Mouse (Mus musculus) intestine, embryonic 14.5 days (tissue): ENCODE data around the gene Cdc14b. TPM values are rescaled to one million over a fixed set of nuclear protein-coding genes. Genes with fewer than 3 reads are reported as not detected.
A peak's percentile ranks its signal among the peaks of the same experiment; 100 is the strongest.

ENCODE experiments used
- ATAC-seq: fragments of 200-750 bp; cut with Nextera tagmentation; replicated peaks from 2 replicates; pipeline ENCODE4 v1.8.0; 2017; ENCODE audit warnings: low read depth, moderate number of reproducible peaks, moderate TSS enrichment, moderate library complexity; ENCODE audit not compliant: low FRiP score, low TSS enrichment
- DNase-seq: peaks from one replicate; pipeline ENCODE4 v3.0.0-alpha.2; 2018; ENCODE audit warnings: low spot score
- H3K27ac ChIP-seq: fragments of 300-500 bp; sonication (generic); 2 replicates; pipeline ENCODE4 v1.5.1; 2014; ENCODE audit warnings: low read depth, mild to moderate bottlenecking, control low read depth
- H3K27me3 ChIP-seq: fragments of 300-500 bp; sonication (generic); replicated peaks from 2 replicates; pipeline ENCODE4 v1.6.1; 2014; ENCODE audit warnings: low read length, control low read depth; ENCODE audit not compliant: control insufficient read depth, insufficient read depth
- H3K36me3 ChIP-seq: fragments of 300-500 bp; sonication (generic); 2 replicates; pipeline ENCODE4 v1.6.1; 2014; ENCODE audit warnings: low read length, control low read depth; ENCODE audit not compliant: control insufficient read depth, insufficient read depth
- H3K4me1 ChIP-seq: fragments of 300-500 bp; sonication (generic); replicated peaks from 2 replicates; pipeline ENCODE4 v1.6.1; 2014; ENCODE audit warnings: low read length, control low read depth, mixed read lengths; ENCODE audit not compliant: control insufficient read depth, insufficient read depth
- H3K4me2 ChIP-seq: fragments of 300-500 bp; sonication (generic); 2 replicates; pipeline ENCODE4 v1.6.1; 2014; ENCODE audit warnings: low read length
- H3K4me3 ChIP-seq: fragments of 300-500 bp; sonication (generic); 2 replicates; pipeline ENCODE4 v1.5.1; 2014; ENCODE audit warnings: low read depth, low read length, control low read depth, mixed read lengths
- H3K9ac ChIP-seq: fragments of 300-500 bp; sonication (generic); 2 replicates; pipeline ENCODE4 v1.6.1; 2014; ENCODE audit warnings: mild to moderate bottlenecking, low read length
- H3K9me3 ChIP-seq: fragments of 300-500 bp; sonication (generic); 2 replicates; pipeline ENCODE4 v1.6.1; 2016; ENCODE audit warnings: low read length, control low read depth; ENCODE audit not compliant: control insufficient read depth
- WGBS: fragments of 180-500 bp; shearing (Covaris S2); extraction: QIAGEN DNeasy Blood & Tissue Kit; methylation state at CpG from one replicate; pipeline ENCODE4 v1.1.7; 2014; 5-methylcytosine and 5-hydroxymethylcytosine counted together
- polyA plus RNA-seq: library from polyadenylated mRNA; unstranded; fragments of >200 nt; fragmentation: Nextera tagmentation; extraction: Ambion mirVana; gene quantifications from 2 replicates; pipeline ENCODE4 v1.2.1, GENCODE M21; 2014

Gene Cdc14b
- polyA plus RNA-seq, 1 experiment from 2014 or later, result 19.2 TPM

- H3K9ac ChIP-seq, result no peak overlapping the region
- no peaks in the 10 kb centered on the region for H3K36me3 ChIP-seq
- H3K27me3 ChIP-seq, result no peaks in the 10 kb centered on the region
- ATAC-seq (no peak), DNase-seq (no peak)
- 39% methylated on average over 1 of the region's 1 CpGs for WGBS
- H3K9me3 ChIP-seq, result no peaks in the 10 kb centered on the region
- H3K4me2 ChIP-seq, result no peak overlapping the region
- no peak overlapping the region for H3K27ac ChIP-seq
- H3K4me1 ChIP-seq, result no peaks in the 10 kb centered on the region
- no peak overlapping the region for H3K4me3 ChIP-seq
Measured at GRCm38 (mm10) chr13:64250363-64250762, 24.7 kb downstream of the Cdc14b start.

GRCm38 (mm10) chr13:64248775-64249524, 26.1 kb downstream of the Cdc14b start:
- Histone ChIP-seq H3K4me2 (peak overlapping the region; percentile 98), H3K4me1 (no peaks in the 10 kb centered on the region), H3K4me3 (peak overlapping the region; percentile 53), H3K9me3 (no peaks in the 10 kb centered on the region), H3K36me3 (no peaks in the 10 kb centered on the region), H3K27ac (no peak overlapping the region), H3K27me3 (no peaks in the 10 kb centered on the region), H3K9ac (peak overlapping the region; percentile 64)
- DNase-seq, result peak; percentile 98
- ATAC-seq, result peak; percentile 88
- WGBS, result 9% methylated on average over 22 of the region's 22 CpGs

- peak overlapping the region; percentile 64 for H3K9ac ChIP-seq
- ATAC-seq, result peak; percentile 91
- DNase-seq, result peak; percentile 80
- no peaks in the 10 kb centered on the region for H3K36me3 ChIP-seq
- peak overlapping the region; percentile 98 for H3K4me2 ChIP-seq
- peak overlapping the region; percentile 53 for H3K4me3 ChIP-seq
- 3% methylated on average over 24 of the region's 24 CpGs for WGBS
- no peaks in the 10 kb centered on the region for H3K27me3 ChIP-seq
- H3K27ac ChIP-seq, result no peak overlapping the region
- no peaks in the 10 kb centered on the region for H3K4me1 ChIP-seq
- H3K9me3 ChIP-seq, result no peaks in the 10 kb centered on the region
Measured at GRCm38 (mm10) chr13:64248161-64248774, 26.8 kb downstream of the Cdc14b start.

- Histone ChIP-seq H3K27ac (no peak overlapping the region), H3K4me2 (no peak overlapping the region), H3K4me1 (no peaks in the 10 kb centered on the region), H3K27me3 (no peaks in the 10 kb centered on the region), H3K4me3 (no peak overlapping the region), H3K9me3 (no peaks in the 10 kb centered on the region), H3K36me3 (no peaks in the 10 kb centered on the region), H3K9ac (no peak overlapping the region)
- 81% methylated on average over 12 of the region's 12 CpGs for WGBS
- ATAC-seq (no peak), DNase-seq (no peak)
Measured at GRCm38 (mm10) chr13:64246106-64246505, 29.0 kb downstream of the Cdc14b start.

- no peak for ATAC-seq
- H3K9ac ChIP-seq, result no peak overlapping the region
- H3K27ac ChIP-seq, result no peak overlapping the region
- no peak overlapping the region for H3K4me3 ChIP-seq
- WGBS, result 88% methylated on average over 4 of the region's 4 CpGs
- no peaks in the 10 kb centered on the region for H3K9me3 ChIP-seq
- H3K36me3 ChIP-seq, result no peaks in the 10 kb centered on the region
- H3K4me2 ChIP-seq, result no peak overlapping the region
- no peaks in the 10 kb centered on the region for H3K27me3 ChIP-seq
- DNase-seq, result peak; percentile 13
- no peaks in the 10 kb centered on the region for H3K4me1 ChIP-seq
Measured at GRCm38 (mm10) chr13:64244685-64245261, 30.3 kb downstream of the Cdc14b start.

GRCm38 (mm10) chr13:64242721-64243120, 32.4 kb downstream of the Cdc14b start:
- no peak for ATAC-seq
- Histone ChIP-seq H3K36me3 (peaks cover 4% of the 10 kb centered on the region; the same call in 1 of the 2 replicates), H3K27ac (no peak overlapping the region), H3K9me3 (no peaks in the 10 kb centered on the region), H3K4me3 (no peak overlapping the region), H3K27me3 (no peaks in the 10 kb centered on the region), H3K9ac (no peak overlapping the region), H3K4me2 (no peak overlapping the region), H3K4me1 (no peaks in the 10 kb centered on the region)
- DNase-seq, result no peak

GRCm38 (mm10) chr13:64240626-64241025, 34.5 kb downstream of the Cdc14b start:
- Histone ChIP-seq H3K9me3 (no peaks in the 10 kb centered on the region), H3K27ac (no peak overlapping the region), H3K9ac (no peak overlapping the region), H3K4me1 (no peaks in the 10 kb centered on the region), H3K4me3 (no peak overlapping the region), H3K36me3 (peaks cover 4% of the 10 kb centered on the region; the same call in 1 of the 2 replicates), H3K27me3 (no peaks in the 10 kb centered on the region), H3K4me2 (no peak overlapping the region)
- ATAC-seq (no peak), DNase-seq (no peak)
- WGBS, result 75% methylated on average over 7 of the region's 7 CpGs

GRCm38 (mm10) chr13:64237681-64238157, 37.4 kb downstream of the Cdc14b start:
- Histone ChIP-seq H3K4me3 (no peak overlapping the region), H3K9ac (no peak overlapping the region), H3K36me3 (peaks cover 4% of the 10 kb centered on the region; the same call in 1 of the 2 replicates), H3K9me3 (no peaks in the 10 kb centered on the region), H3K4me1 (no peaks in the 10 kb centered on the region; the same call in 1 of the 2 replicates), H3K27ac (no peak overlapping the region), H3K4me2 (no peak overlapping the region), H3K27me3 (no peaks in the 10 kb centered on the region)
- ATAC-seq (no peak), DNase-seq (no peak)
